Mouse (Mus musculus) heart, embryonic 16.5 days (tissue): ENCODE data around the gene Ccdc33. TPM values are rescaled to one million over a fixed set of nuclear protein-coding genes. Genes with fewer than 3 reads are reported as not detected.

ENCODE experiments used
- ATAC-seq: fragments of 200-750 bp; cut with Nextera tagmentation; replicated peaks from 2 replicates; pipeline ENCODE4 v1.8.0; 2017; ENCODE audit warnings: moderate number of reproducible peaks; ENCODE audit not compliant: insufficient read depth, low FRiP score; ENCODE audit errors: extremely low read depth
- H3K27ac ChIP-seq: fragments of 300-500 bp; sonication (generic); 2 replicates; pipeline ENCODE4 v1.5.1; 2014; ENCODE audit warnings: mild to moderate bottlenecking, low read length, control low read depth, moderate library complexity
- H3K27me3 ChIP-seq: fragments of 300-500 bp; sonication (generic); 2 replicates; pipeline ENCODE4 v1.6.1; 2014; ENCODE audit warnings: low read length, mixed read lengths; ENCODE audit not compliant: control insufficient read depth, insufficient read depth
- H3K36me3 ChIP-seq: fragments of 300-500 bp; sonication (generic); 2 replicates; pipeline ENCODE4 v1.6.1; 2014; ENCODE audit not compliant: control insufficient read depth, insufficient read depth
- H3K4me1 ChIP-seq: fragments of 300-500 bp; sonication (generic); 2 replicates; pipeline ENCODE4 v1.6.1; 2014; ENCODE audit warnings: low read length, mixed read lengths; ENCODE audit not compliant: control insufficient read depth, insufficient read depth
- H3K4me2 ChIP-seq: fragments of 300-500 bp; sonication (generic); 2 replicates; pipeline ENCODE4 v1.6.1; 2014; ENCODE audit warnings: low read depth, mild to moderate bottlenecking, control low read depth, low read length
- H3K4me3 ChIP-seq: fragments of 300-500 bp; sonication (generic); 2 replicates; pipeline ENCODE4 v1.5.1; 2014; ENCODE audit warnings: mild to moderate bottlenecking, control low read depth, low read length
- H3K9ac ChIP-seq: fragments of 300-500 bp; sonication (generic); 2 replicates; pipeline ENCODE4 v1.6.1; 2014; ENCODE audit warnings: low read length, control low read depth
- H3K9me3 ChIP-seq: fragments of 300-500 bp; sonication (generic); replicated peaks from 2 replicates; pipeline ENCODE4 v1.6.1; 2016; ENCODE audit warnings: low read length; ENCODE audit not compliant: control insufficient read depth
- WGBS: fragments of 180-500 bp; shearing (Covaris S2); extraction: QIAGEN DNeasy Blood & Tissue Kit; methylation state at CpG from one replicate; pipeline ENCODE4 v1.1.7; 2014; 5-methylcytosine and 5-hydroxymethylcytosine counted together
- polyA plus RNA-seq: library from polyadenylated mRNA; unstranded; fragments of >200 nt; fragmentation: Nextera tagmentation; extraction: Ambion mirVana; gene quantifications from 2 replicates; pipeline ENCODE4 v1.2.1, GENCODE M21; 2015

The Ccdc33 gene
- polyA plus RNA-seq, 1 experiment from 2014 or later = 0.20 TPM

- ATAC-seq = no peak
- WGBS = 60% methylated on average over 6 of the region's 6 CpGs
- Histone ChIP-seq H3K4me3 (no peak overlapping the region), H3K27me3 (peaks cover 13% of the 10 kb centered on the region; the same call in 1 of the 2 replicates), H3K9me3 (no peaks in the 10 kb centered on the region), H3K4me2 (no peak overlapping the region), H3K9ac (no peak overlapping the region), H3K36me3 (no peaks in the 10 kb centered on the region), H3K27ac (no peak overlapping the region), H3K4me1 (peaks cover 22% of the 10 kb centered on the region)
These were observed 52.5 kb downstream of the Ccdc33 start for GRCm38 (mm10) chr9:58065977-58066730.

- H3K4me2 ChIP-seq = no peak overlapping the region
- ATAC-seq = no peak
- peaks cover 22% of the 10 kb centered on the region for H3K4me1 ChIP-seq
- WGBS = 69% methylated on average over 6 of the region's 6 CpGs
- H3K36me3 ChIP-seq = no peaks in the 10 kb centered on the region
- peaks cover 14% of the 10 kb centered on the region; the same call in 1 of the 2 replicates for H3K27me3 ChIP-seq
- H3K9me3 ChIP-seq = no peaks in the 10 kb centered on the region
- H3K27ac ChIP-seq = no peak overlapping the region
- no peak overlapping the region for H3K4me3 ChIP-seq
- H3K9ac ChIP-seq = no peak overlapping the region
These were observed 53.1 kb downstream of the Ccdc33 start for GRCm38 (mm10) chr9:58065532-58065931.

DNA sequence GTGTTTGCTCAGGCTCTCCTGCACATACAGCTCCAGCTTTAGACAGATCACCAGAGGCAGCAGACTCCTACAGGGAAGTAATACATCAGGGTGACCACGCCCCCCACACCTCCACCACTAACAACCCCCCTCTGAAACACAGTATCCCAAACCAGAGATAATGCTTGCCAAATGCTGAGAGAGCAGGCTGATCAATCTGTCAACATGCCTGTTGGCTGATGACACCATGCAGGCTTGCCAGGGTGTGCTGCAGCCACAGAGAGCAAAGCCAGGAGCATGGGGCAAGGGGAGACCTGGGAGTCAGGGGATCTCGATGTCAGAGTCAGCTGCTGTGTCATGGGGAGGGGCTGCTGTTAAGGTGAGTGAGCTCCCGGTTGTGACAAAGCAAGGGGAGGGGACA, 55.1 kb downstream of the Ccdc33 start, which contains the start of gene Stra6:
TSS of gene Stra6 (plus strand) at position 258 of the 400 bp plus-strand sequence.
- no peak within 1 kb of the TSS for H3K27ac ChIP-seq

GRCm38 (mm10) chr9:58060677-58061667, 57.7 kb downstream of the Ccdc33 start:
- no peak overlapping the region for H3K4me3 ChIP-seq
- no peak overlapping the region for H3K27ac ChIP-seq
- no peak overlapping the region for H3K4me2 ChIP-seq
- H3K36me3 ChIP-seq = no peaks in the 10 kb centered on the region
- 7% methylated on average over 23 of the region's 23 CpGs for WGBS
- no peak overlapping the region for H3K9ac ChIP-seq
- H3K4me1 ChIP-seq = peaks cover 15% of the 10 kb centered on the region; the same call in 1 of the 2 replicates
- peaks cover 22% of the 10 kb centered on the region for H3K27me3 ChIP-seq
- no peak for ATAC-seq
- no peaks in the 10 kb centered on the region for H3K9me3 ChIP-seq

More for the DNA sequence above, 55.1 kb downstream of the Ccdc33 start, which contains the start of gene Stra6:
- Histone ChIP-seq H3K4me3 (no peak within 1 kb of the TSS), H3K4me2 (no peak within 1 kb of the TSS), H3K9me3 (no peaks in the 10 kb centered on the region), H3K9ac (no peak within 1 kb of the TSS), H3K36me3 (no peaks in the 10 kb centered on the region), H3K4me1 (peaks cover 22% of the 10 kb centered on the region), H3K27me3 (peaks cover 15% of the 10 kb centered on the region)
- no peak for ATAC-seq
- WGBS = 5% methylated on average over 3 of the region's 3 CpGs

- no peak overlapping the region for H3K9ac ChIP-seq
- no peaks in the 10 kb centered on the region for H3K36me3 ChIP-seq
- H3K4me2 ChIP-seq = no peak overlapping the region
- no peak overlapping the region for H3K27ac ChIP-seq
- H3K27me3 ChIP-seq = peaks cover 20% of the 10 kb centered on the region
- H3K4me3 ChIP-seq = no peak overlapping the region
- 35% methylated on average over 1 of the region's 1 CpGs for WGBS
- peaks cover 15% of the 10 kb centered on the region; the same call in 1 of the 2 replicates for H3K4me1 ChIP-seq
- no peak for ATAC-seq
- H3K9me3 ChIP-seq = no peaks in the 10 kb centered on the region
These were observed 58.7 kb downstream of the Ccdc33 start for GRCm38 (mm10) chr9:58059920-58060319.

DNA sequence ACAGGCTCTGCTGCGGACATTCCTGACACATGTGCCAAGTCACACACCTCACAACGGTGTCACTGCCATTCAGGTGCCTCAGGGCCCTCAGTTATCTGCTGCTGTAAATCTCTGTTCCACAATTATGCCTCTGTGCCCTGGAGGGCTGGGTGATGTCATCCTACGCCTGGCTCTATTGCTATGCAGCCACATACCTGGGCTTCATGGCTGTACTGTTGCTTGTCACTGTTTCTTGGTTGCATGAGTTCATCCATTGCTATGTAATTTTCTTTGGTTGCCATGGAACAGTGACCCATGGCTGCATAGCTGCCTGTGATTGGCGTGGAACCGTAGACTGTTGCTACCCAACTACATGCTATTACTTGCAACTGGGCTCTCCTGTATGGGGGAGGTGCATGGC, 63.0 kb downstream of the Ccdc33 start:
- no peak overlapping the region for H3K27ac ChIP-seq
- H3K4me2 ChIP-seq = no peak overlapping the region
- H3K27me3 ChIP-seq = peaks cover 8% of the 10 kb centered on the region
- no peak for ATAC-seq
- H3K9ac ChIP-seq = no peak overlapping the region
- H3K4me1 ChIP-seq = peaks cover 4% of the 10 kb centered on the region; the same call in 1 of the 2 replicates
- no peaks in the 10 kb centered on the region for H3K9me3 ChIP-seq
- 59% methylated on average over 5 of the region's 5 CpGs for WGBS
- H3K36me3 ChIP-seq = no peaks in the 10 kb centered on the region
- H3K4me3 ChIP-seq = no peak overlapping the region

GRCm38 (mm10) chr9:58054032-58054431, 64.6 kb downstream of the Ccdc33 start:
- Histone ChIP-seq H3K4me2 (no peak overlapping the region), H3K27ac (no peak overlapping the region), H3K4me1 (peaks cover 4% of the 10 kb centered on the region; the same call in 1 of the 2 replicates), H3K27me3 (peaks cover 14% of the 10 kb centered on the region), H3K9me3 (no peaks in the 10 kb centered on the region), H3K9ac (no peak overlapping the region), H3K36me3 (no peaks in the 10 kb centered on the region), H3K4me3 (no peak overlapping the region)
- no peak for ATAC-seq
- 89% methylated on average over 1 of the region's 1 CpGs for WGBS

DNA sequence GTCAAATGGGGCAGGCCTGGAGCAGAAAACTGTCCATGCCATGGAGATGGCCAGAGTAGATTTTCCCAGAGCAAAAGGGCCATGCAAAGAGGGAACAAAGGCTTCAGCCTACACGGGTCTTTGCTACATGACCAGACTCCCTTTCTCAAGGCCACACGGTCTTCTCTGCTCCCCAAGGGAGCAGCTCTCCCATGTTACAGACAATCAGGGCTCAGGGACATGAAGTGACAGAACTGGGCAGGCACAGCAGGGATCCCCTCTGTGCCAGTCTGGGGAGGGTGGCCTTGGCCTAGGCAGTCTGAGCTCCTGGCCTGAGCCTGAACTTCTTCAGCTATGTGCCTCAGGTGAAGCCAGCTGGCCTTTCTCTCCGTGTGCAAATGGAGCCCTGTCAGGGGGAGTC, 65.1 kb downstream of the Ccdc33 start:
- H3K4me2 ChIP-seq = no peak overlapping the region
- H3K9me3 ChIP-seq = no peaks in the 10 kb centered on the region
- ATAC-seq = no peak
- no peak overlapping the region for H3K4me3 ChIP-seq
- H3K36me3 ChIP-seq = no peaks in the 10 kb centered on the region
- H3K4me1 ChIP-seq = peaks cover 7% of the 10 kb centered on the region
- WGBS = 62% methylated on average over 3 of the region's 3 CpGs
- H3K9ac ChIP-seq = no peak overlapping the region
- H3K27ac ChIP-seq = no peak overlapping the region
- peaks cover 14% of the 10 kb centered on the region for H3K27me3 ChIP-seq
